Mouse (Mus musculus) intestine, postnatal 0 days (tissue): Measurements from ENCODE around the gene Cwc25. TPM values are rescaled to one million over a fixed set of nuclear protein-coding genes. Genes with fewer than 3 reads are reported as not detected.

Experiments used
- ATAC-seq: fragments of 200-750 bp; cut with Nextera tagmentation; 2 replicates; pipeline ENCODE4 v1.8.0; 2017; ENCODE audit warnings: mild to moderate bottlenecking, moderate TSS enrichment, moderate library complexity
- H3K27ac ChIP-seq: fragments of 300-500 bp; sonication (generic); 2 replicates; pipeline ENCODE4 v1.5.1; 2014; ENCODE audit warnings: mild to moderate bottlenecking, low read depth, low read length, moderate library complexity
- H3K27me3 ChIP-seq: fragments of 300-500 bp; sonication (generic); replicated peaks from 2 replicates; pipeline ENCODE4 v1.6.1; 2014; ENCODE audit warnings: low read length, mixed read lengths; ENCODE audit not compliant: control insufficient read depth, insufficient read depth
- H3K36me3 ChIP-seq: fragments of 300-500 bp; sonication (generic); 2 replicates; pipeline ENCODE4 v1.6.1; 2014; ENCODE audit warnings: mild to moderate bottlenecking, moderate library complexity; ENCODE audit not compliant: control insufficient read depth, insufficient read depth
- H3K4me1 ChIP-seq: fragments of 300-500 bp; sonication (generic); replicated peaks from 2 replicates; pipeline ENCODE4 v1.6.1; 2014; ENCODE audit warnings: antibody characterized with exemption, low read length, mixed read lengths; ENCODE audit not compliant: control insufficient read depth, insufficient read depth
- H3K4me2 ChIP-seq: fragments of 300-500 bp; sonication (generic); replicated peaks from 2 replicates; pipeline ENCODE4 v1.6.1; 2014; ENCODE audit warnings: low read depth, mild to moderate bottlenecking, moderate library complexity
- H3K4me3 ChIP-seq: fragments of 300-500 bp; sonication (generic); 2 replicates; pipeline ENCODE4 v1.5.1; 2014; ENCODE audit warnings: low read depth, low read length
- H3K9ac ChIP-seq: fragments of 300-500 bp; sonication (generic); 2 replicates; pipeline ENCODE4 v1.6.1; 2014; ENCODE audit warnings: mild to moderate bottlenecking, low read depth, low read length
- H3K9me3 ChIP-seq: fragments of 300-500 bp; sonication (generic); 2 replicates; pipeline ENCODE4 v1.6.1; 2016; ENCODE audit warnings: mixed run types; ENCODE audit not compliant: control insufficient read depth
- CTCF ChIP-seq: sonication (generic); IDR thresholded peaks from 2 replicates; pipeline ENCODE4 v1.5.1; 2016; ENCODE audit warnings: low read depth, mild to moderate bottlenecking, control low read depth, antibody characterized with exemption, moderate library complexity
- WGBS: fragments of 180-500 bp; shearing (Covaris S2); extraction: QIAGEN DNeasy Blood & Tissue Kit; methylation state at CpG from one replicate; pipeline ENCODE4 v1.1.7; 2014; 5-methylcytosine and 5-hydroxymethylcytosine counted together
- polyA plus RNA-seq: library from polyadenylated mRNA; unstranded; fragments of >200 nt; fragmentation: Nextera tagmentation; extraction: Ambion mirVana; gene quantifications from 2 replicates; pipeline ENCODE4 v1.2.1, GENCODE M21; 2015

The Cwc25 gene
- polyA plus RNA-seq, 1 experiment from 2014 or later, result 8.5 TPM

DNA sequence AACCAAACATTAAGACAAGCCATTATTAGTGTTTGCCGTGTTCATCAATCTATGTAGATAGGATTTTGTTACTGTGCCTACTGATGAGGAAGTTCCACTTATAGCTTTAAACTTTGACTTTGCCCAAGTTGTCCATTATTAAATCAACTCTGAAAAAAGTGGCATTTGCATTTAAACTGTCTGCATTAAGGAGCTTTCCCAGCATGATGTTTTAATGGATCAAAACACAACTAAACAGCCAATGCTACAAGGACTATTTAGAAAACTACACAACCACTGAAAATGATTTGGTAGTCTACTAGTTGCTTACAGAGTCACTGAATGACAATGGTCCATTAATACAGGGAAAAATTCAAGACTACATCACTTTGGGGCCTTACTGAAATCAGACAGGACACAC lies 12.6 kb upstream of the Cwc25 start:
- TF ChIP-seq CTCF, result no peak
- Histone ChIP-seq H3K4me3 (no peak overlapping the region), H3K4me2 (no peak overlapping the region), H3K9ac (no peak overlapping the region), H3K36me3 (peaks cover 43% of the 10 kb centered on the region), H3K27me3 (no peaks in the 10 kb centered on the region), H3K4me1 (peaks cover 2% of the 10 kb centered on the region; the same call in 1 of the 2 replicates), H3K9me3 (no peaks in the 10 kb centered on the region), H3K27ac (no peak overlapping the region; the same call in 1 of the 2 replicates)
- whole genome bisulfite sequencing, result 74% methylated on average over 1 of the region's 1 CpGs
- no peak for ATAC-seq

DNA sequence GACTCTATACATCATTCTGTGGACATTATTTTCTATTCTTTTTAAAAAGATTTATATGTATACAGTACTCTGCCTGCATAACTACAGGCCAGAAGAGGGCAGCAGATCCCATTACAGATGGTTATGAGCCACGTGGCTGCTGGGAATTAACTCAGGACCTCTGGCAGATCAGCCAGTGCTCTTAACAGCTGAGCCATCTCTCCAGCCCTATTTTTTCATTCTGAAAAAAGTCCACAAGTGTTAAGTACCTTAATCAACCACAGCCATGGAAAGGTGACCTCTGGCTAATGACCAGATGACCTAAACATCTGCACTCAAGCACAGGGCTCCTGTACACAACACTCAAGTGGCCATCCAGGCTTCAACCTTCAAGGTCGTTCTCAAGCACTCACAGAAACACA lies 10.8 kb upstream of the Cwc25 start:
- H3K4me2 ChIP-seq, result no peak overlapping the region
- WGBS, result 49% methylated on average over 2 of the region's 2 CpGs
- H3K27me3 ChIP-seq, result no peaks in the 10 kb centered on the region
- H3K9me3 ChIP-seq, result no peaks in the 10 kb centered on the region
- peak; percentile 65 for TF ChIP-seq CTCF
- H3K27ac ChIP-seq, result no peak overlapping the region
- 0 out of 2 replicates have a peak, but pooled peaks cover 2% of the 10 kb centered on the region for H3K4me1 ChIP-seq
- no peak for ATAC-seq
- no peak overlapping the region for H3K4me3 ChIP-seq
- peaks cover 43% of the 10 kb centered on the region for H3K36me3 ChIP-seq
- no peak overlapping the region for H3K9ac ChIP-seq

DNA sequence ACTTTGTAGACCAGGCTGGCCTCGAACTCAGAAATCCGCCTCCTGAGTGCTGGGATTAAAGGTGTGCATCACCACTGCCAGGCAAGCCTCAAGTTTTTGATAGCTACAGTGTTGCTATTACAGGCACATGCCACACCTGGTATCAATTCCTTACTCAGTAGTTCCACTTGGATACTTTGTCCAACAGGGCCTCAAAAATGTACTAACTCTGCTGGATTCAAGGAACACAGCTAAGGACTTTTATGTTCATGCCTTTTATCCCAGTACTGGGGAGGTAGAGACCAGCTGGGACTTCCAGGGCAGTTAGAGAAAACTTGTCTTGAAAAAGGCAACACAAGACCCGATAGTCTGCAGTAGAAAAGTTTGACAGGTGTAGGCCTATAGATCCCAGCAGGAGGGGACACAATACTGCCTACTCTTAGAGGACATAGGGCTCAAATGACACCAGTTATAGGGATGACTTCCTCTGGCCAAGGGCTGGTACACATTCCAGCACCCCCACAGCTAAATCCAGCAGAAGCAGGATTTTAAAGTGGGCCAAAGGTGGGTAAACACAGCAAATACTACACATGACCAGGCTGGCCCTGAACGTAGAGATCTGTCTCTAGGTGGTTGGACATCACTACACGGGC lies 10.3 kb upstream of the Cwc25 start:
- no peaks in the 10 kb centered on the region for H3K9me3 ChIP-seq
- H3K9ac ChIP-seq, result no peak overlapping the region
- H3K4me2 ChIP-seq, result no peak overlapping the region
- H3K27me3 ChIP-seq, result no peaks in the 10 kb centered on the region
- H3K36me3 ChIP-seq, result peaks cover 43% of the 10 kb centered on the region
- no peak overlapping the region for H3K4me3 ChIP-seq
- 57% methylated on average over 5 of the region's 5 CpGs for WGBS
- no peak for TF ChIP-seq CTCF
- no peak overlapping the region for H3K27ac ChIP-seq
- ATAC-seq, result no peak
- H3K4me1 ChIP-seq, result 0 out of 2 replicates have a peak, but pooled peaks cover 2% of the 10 kb centered on the region

DNA sequence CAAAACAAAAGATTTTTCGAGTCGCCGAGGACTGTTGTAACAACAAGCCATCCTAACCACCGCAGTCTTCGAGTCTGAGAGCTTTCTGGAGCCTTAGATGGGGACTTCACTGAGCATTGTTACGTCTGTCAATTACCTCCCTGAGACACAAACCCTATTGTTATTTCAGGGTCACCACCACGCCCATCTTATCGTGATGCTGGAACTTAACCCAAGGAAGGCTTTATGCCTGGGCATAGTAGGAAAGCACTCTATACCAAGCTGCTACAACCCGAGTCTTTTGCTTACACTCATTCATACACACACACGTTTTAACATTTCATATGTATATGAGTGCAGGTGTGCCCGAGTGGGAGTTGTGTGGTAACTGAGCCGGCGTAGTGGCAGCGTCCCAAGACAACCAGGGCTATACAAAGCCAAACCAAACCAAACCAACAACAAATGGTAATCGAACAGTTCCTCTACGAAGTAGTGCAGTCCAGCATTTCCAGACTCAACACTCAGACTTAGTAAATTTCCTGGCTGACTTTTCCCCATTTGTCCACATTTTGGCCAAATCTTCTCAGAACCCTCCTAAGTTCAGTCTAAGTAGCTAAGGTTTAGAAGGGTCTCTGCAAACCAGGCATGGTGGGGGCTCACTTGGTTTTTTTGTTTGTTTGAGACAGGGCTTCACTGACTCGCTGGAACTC lies 9.6 kb upstream of the Cwc25 start, which contains the start of gene 1700001P01Rik:
Gene 1700001P01Rik, minus strand, starts transcription at position 111 of the 689 bp plus-strand sequence.
- H3K4me1 ChIP-seq, result 0 out of 2 replicates have a peak, but pooled peaks cover 2% of the 10 kb centered on the region
- H3K27ac ChIP-seq, result no peak within 1 kb of the TSS
- H3K4me3 ChIP-seq, result no peak within 1 kb of the TSS
- ATAC-seq, result no peak
- no peak for TF ChIP-seq CTCF
- WGBS, result 48% methylated on average over 17 of the region's 17 CpGs
- H3K36me3 ChIP-seq, result peaks cover 43% of the 10 kb centered on the region
- no peaks in the 10 kb centered on the region for H3K27me3 ChIP-seq
- H3K9ac ChIP-seq, result no peak within 1 kb of the TSS
- no peak within 1 kb of the TSS for H3K4me2 ChIP-seq
- H3K9me3 ChIP-seq, result no peaks in the 10 kb centered on the region

DNA sequence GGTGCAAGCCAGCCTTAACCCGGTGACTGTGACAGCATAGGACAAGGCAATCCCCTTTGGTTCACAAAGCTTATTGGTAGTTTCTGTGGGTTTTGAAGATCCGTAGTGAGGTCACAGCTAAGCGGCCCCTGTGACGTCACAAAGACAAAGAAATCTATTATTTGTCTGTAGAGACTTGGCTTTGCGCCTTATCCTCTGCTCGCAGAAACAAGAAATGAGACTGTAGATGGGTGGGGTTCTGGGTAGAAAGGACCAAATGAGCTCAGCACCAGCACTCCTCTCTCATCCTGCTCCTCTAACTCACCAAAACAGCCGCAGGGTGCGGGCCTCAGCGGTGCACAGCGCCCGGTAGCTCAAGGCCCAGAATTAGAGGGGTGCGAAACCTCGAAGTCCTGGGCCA lies 8.8 kb upstream of the Cwc25 start:
- H3K4me1 ChIP-seq, result no peaks in the 10 kb centered on the region
- no peak overlapping the region for H3K27ac ChIP-seq
- peaks cover 35% of the 10 kb centered on the region for H3K36me3 ChIP-seq
- no peak for TF ChIP-seq CTCF
- no peak overlapping the region for H3K9ac ChIP-seq
- WGBS, result 77% methylated on average over 13 of the region's 13 CpGs
- H3K4me3 ChIP-seq, result no peak overlapping the region
- no peak for ATAC-seq
- H3K4me2 ChIP-seq, result no peak overlapping the region
- no peaks in the 10 kb centered on the region for H3K9me3 ChIP-seq
- no peaks in the 10 kb centered on the region for H3K27me3 ChIP-seq

DNA sequence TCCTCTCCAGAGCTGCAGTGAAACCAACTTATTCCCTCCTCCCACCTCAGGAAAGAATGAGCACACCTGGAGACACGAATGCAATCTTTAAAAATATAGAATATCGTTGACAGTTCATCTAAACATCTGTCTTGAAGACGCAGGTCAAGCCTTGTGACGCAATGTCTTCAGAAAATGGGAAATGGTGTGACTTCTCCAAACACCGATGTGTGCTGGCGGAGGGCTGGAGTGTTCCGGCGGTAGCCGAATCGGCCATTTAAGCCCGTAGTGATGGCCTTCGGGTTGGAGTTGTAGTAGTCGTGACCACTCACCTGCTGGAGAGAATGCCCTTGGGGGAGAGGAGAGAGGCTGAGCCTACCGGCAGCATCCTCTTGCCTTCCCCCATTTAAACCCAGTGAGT lies 5.1 kb upstream of the Cwc25 start:
- Histone ChIP-seq H3K9me3 (no peaks in the 10 kb centered on the region), H3K27me3 (no peaks in the 10 kb centered on the region), H3K4me3 (no peak overlapping the region), H3K4me2 (no peak overlapping the region), H3K36me3 (peaks cover 2% of the 10 kb centered on the region; the same call in 1 of the 2 replicates), H3K9ac (no peak overlapping the region), H3K4me1 (no peaks in the 10 kb centered on the region), H3K27ac (no peak overlapping the region)
- TF ChIP-seq CTCF, result no peak
- no peak for ATAC-seq
- 74% methylated on average over 14 of the region's 14 CpGs for WGBS
